Mouse (Mus musculus) bone marrow macrophage, adult 2 months (primary cell): Measurements from ENCODE around the gene Galnt17.

Experiments
- CTCF ChIP-seq: IDR thresholded peaks from 2 replicates; pipeline ENCODE4 v1.5.1; 2012; ENCODE audit warnings: low read depth, mild to moderate bottlenecking, low read length, moderate library complexity
- POLR2A ChIP-seq: IDR thresholded peaks from 2 replicates; pipeline ENCODE4 v1.6.1; 2012; ENCODE audit warnings: mild to moderate bottlenecking, low read depth, low read length, borderline replicate concordance

DNA sequence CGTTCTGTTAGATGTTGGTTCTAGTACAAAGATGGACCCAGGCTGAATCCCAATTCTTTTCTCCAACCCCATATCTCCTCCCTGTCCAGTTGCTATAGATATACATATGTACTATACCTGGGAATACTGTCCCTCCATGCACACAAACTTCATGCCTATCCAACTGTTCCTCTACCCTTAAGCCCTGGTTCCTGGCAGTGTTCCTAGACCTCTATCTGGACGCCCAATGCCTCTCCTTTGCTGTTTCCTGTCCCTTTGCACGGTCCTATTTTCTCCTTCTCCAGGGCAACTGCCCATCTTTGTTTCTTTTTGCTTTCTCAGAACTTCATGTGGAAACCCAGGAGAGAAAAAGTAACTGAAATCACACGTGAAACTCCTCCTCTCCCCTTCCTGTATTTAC lies 188.4 kb downstream of the Galnt17 start:
- no peak for TF ChIP-seq POLR2A
- no peak for TF ChIP-seq CTCF
